Mouse (Mus musculus): ENCODE data around the gene Snn. TPM values are rescaled to one million over a fixed set of nuclear protein-coding genes. Genes with fewer than 3 reads are reported as not detected.

Snn gene
- polyA plus RNA-seq, 1 experiment from 2014 or later: 49.9 TPM

GRCm38 (mm10) chr16:11054871-11055270 is 5.9 kb upstream of the Snn start:
- H3K36me3 ChIP-seq (ENCODE audit: control insufficient read depth, insufficient read depth, low read length): no peaks in the 10 kb centered on the region
- no peak overlapping the region for H3K4me3 ChIP-seq (ENCODE audit: low read depth, low read length)
- H3K4me1 ChIP-seq (ENCODE audit: control insufficient read depth, insufficient read depth, low read length): no peaks in the 10 kb centered on the region
- H3K27me3 ChIP-seq (ENCODE audit: control insufficient read depth, insufficient read depth, low read length): no peaks in the 10 kb centered on the region
- no peaks in the 10 kb centered on the region for H3K9me3 ChIP-seq (ENCODE audit: control insufficient read depth, low read depth, low read length)
- H3K4me2 ChIP-seq (replicated peaks; ENCODE audit: low read depth, low read length): no peak overlapping the region
- ATAC-seq (ENCODE audit: insufficient number of reproducible peaks, insufficient read depth, low FRiP score, low read depth): no peak
- H3K27ac ChIP-seq (ENCODE audit: low read length): no peak overlapping the region
- no peak overlapping the region for H3K9ac ChIP-seq (replicated peaks; ENCODE audit: low read depth, low read length)
- 87% methylated on average over 6 of the region's 6 CpGs for WGBS

GRCm38 (mm10) chr16:11055916-11056315 is 4.8 kb upstream of the Snn start:
- no peaks in the 10 kb centered on the region for H3K4me1 ChIP-seq (ENCODE audit: control insufficient read depth, insufficient read depth, low read length)
- no peak overlapping the region for H3K27ac ChIP-seq (ENCODE audit: low read length)
- no peak for ATAC-seq (ENCODE audit: insufficient number of reproducible peaks, insufficient read depth, low FRiP score, low read depth)
- H3K27me3 ChIP-seq (ENCODE audit: control insufficient read depth, insufficient read depth, low read length): no peaks in the 10 kb centered on the region
- H3K9ac ChIP-seq (replicated peaks; ENCODE audit: low read depth, low read length): no peak overlapping the region
- no peak overlapping the region for H3K4me3 ChIP-seq (ENCODE audit: low read depth, low read length)
- no peaks in the 10 kb centered on the region for H3K9me3 ChIP-seq (ENCODE audit: control insufficient read depth, low read depth, low read length)
- 70% methylated on average over 5 of the region's 5 CpGs for WGBS
- H3K36me3 ChIP-seq (ENCODE audit: control insufficient read depth, insufficient read depth, low read length): no peaks in the 10 kb centered on the region
- no peak overlapping the region for H3K4me2 ChIP-seq (replicated peaks; ENCODE audit: low read depth, low read length)

DNA sequence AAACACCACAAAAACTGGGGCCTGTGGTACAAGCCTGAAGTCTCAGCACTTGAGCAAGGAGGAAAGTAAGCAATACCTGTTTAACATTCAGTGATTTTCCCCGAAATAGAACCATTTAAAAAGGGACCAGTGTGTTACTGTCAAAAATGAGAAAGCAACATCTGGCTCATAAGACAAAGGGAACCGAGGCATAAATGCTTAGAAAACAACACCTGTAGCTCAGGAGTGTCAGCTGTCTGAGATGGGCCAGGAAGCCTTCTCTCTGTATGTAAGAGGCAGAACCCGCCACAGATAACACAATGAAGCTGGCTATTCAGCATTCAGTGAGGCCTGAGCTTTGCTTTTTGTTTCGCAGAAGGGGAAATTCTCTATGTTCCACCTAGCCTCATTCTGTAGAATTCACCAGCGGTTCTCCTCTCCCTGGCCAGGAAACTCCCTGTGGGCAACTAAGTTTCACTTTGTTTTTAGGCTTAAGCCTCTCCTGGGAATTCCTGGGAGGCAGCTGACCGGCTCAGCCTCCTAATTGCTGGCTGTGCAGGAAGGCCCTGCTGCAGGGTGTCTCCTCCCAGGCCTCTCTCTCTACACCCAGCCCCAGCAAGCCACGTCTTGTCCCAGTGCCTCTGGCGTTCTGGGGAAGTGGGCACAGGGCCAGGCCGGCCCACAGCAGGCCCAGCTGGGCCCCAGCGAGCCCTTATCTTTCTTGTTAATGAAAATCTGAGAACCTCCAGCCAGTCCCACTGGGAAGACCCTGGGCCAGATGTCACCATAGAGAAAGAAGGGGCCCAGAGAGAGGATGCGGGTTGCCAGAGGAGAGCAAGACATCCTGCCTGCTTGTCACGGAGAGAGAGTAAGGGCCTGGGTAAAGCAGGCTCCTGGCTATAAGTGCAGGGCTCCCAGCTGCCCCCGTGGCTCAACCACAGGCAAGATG is 2.3 kb downstream of the Snn start:
- Histone ChIP-seq H3K4me3 (ENCODE audit: low read depth, low read length) (no peak overlapping the region), H3K27ac (ENCODE audit: low read length) (peak overlapping the region; percentile 91), H3K9ac (replicated peaks; ENCODE audit: low read depth, low read length) (no peak overlapping the region), H3K4me1 (ENCODE audit: control insufficient read depth, insufficient read depth, low read length) (peaks cover 26% of the 10 kb centered on the region), H3K9me3 (ENCODE audit: control insufficient read depth, low read depth, low read length) (no peaks in the 10 kb centered on the region), H3K4me2 (replicated peaks; ENCODE audit: low read depth, low read length) (no peak overlapping the region; the same call in 1 of the 2 replicates), H3K27me3 (ENCODE audit: control insufficient read depth, insufficient read depth, low read length) (no peaks in the 10 kb centered on the region), H3K36me3 (ENCODE audit: control insufficient read depth, insufficient read depth, low read length) (no peaks in the 10 kb centered on the region)
- 30% methylated on average over 13 of the region's 13 CpGs for WGBS
- ATAC-seq (ENCODE audit: insufficient number of reproducible peaks, insufficient read depth, low FRiP score, low read depth): peak; percentile 61; the same call in 1 of the 2 replicates

DNA sequence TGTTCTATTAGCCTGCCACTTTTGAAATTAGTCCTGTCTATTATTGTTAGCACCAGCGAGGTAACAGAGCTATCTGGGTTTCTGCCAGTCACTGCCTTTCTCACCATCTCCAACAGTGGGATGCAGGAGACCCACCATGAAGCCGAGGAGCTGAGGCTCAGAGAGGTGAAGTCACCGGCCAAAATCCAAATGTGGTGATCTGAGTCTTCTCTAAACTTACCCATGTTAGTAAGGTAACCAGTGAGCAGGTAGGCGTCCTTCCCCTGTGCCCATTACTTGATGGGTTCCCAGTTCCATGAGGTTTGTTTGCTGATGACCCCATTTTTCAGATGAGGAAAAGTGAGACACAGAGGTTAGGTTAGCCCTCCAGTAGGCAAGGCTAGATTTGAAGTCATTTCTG is 3.6 kb downstream of the Snn start:
- no peak overlapping the region for H3K27ac ChIP-seq (ENCODE audit: low read length)
- H3K9me3 ChIP-seq (ENCODE audit: control insufficient read depth, low read depth, low read length): no peaks in the 10 kb centered on the region
- H3K36me3 ChIP-seq (ENCODE audit: control insufficient read depth, insufficient read depth, low read length): no peaks in the 10 kb centered on the region
- WGBS: 94% methylated on average over 4 of the region's 4 CpGs
- no peak for ATAC-seq (ENCODE audit: insufficient number of reproducible peaks, insufficient read depth, low FRiP score, low read depth)
- peaks cover 39% of the 10 kb centered on the region for H3K4me1 ChIP-seq (ENCODE audit: control insufficient read depth, insufficient read depth, low read length)
- no peak overlapping the region for H3K9ac ChIP-seq (replicated peaks; ENCODE audit: low read depth, low read length)
- H3K27me3 ChIP-seq (ENCODE audit: control insufficient read depth, insufficient read depth, low read length): no peaks in the 10 kb centered on the region
- H3K4me3 ChIP-seq (ENCODE audit: low read depth, low read length): no peak overlapping the region
- no peak overlapping the region for H3K4me2 ChIP-seq (replicated peaks; ENCODE audit: low read depth, low read length)

DNA sequence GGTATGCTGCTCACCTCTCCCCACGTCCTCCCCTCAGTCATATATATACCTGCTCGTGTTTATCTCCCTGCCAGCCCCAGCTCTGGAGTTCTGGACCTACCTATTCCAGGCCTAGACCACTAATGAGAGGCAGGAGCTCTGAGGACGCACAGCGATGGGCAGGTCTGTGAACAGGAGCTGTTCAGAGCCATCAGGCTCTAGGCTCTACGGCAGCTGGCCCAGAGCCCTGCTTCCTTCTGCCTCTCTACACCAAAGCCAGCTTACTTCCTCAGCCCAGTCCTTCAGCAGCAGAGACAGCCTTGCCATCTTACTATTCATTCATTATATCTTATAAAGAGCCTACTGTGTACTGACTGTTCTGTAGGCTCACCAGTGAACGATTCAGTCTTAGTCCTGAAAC is 4.0 kb downstream of the Snn start:
- WGBS: 92% methylated on average over 6 of the region's 6 CpGs
- ATAC-seq (ENCODE audit: insufficient number of reproducible peaks, insufficient read depth, low FRiP score, low read depth): no peak
- Histone ChIP-seq H3K4me3 (ENCODE audit: low read depth, low read length) (no peak overlapping the region), H3K4me1 (ENCODE audit: control insufficient read depth, insufficient read depth, low read length) (peaks cover 43% of the 10 kb centered on the region), H3K27ac (ENCODE audit: low read length) (no peak overlapping the region), H3K4me2 (replicated peaks; ENCODE audit: low read depth, low read length) (no peak overlapping the region), H3K9ac (replicated peaks; ENCODE audit: low read depth, low read length) (no peak overlapping the region), H3K9me3 (ENCODE audit: control insufficient read depth, low read depth, low read length) (no peaks in the 10 kb centered on the region), H3K36me3 (ENCODE audit: control insufficient read depth, insufficient read depth, low read length) (no peaks in the 10 kb centered on the region), H3K27me3 (ENCODE audit: control insufficient read depth, insufficient read depth, low read length) (no peaks in the 10 kb centered on the region)

DNA sequence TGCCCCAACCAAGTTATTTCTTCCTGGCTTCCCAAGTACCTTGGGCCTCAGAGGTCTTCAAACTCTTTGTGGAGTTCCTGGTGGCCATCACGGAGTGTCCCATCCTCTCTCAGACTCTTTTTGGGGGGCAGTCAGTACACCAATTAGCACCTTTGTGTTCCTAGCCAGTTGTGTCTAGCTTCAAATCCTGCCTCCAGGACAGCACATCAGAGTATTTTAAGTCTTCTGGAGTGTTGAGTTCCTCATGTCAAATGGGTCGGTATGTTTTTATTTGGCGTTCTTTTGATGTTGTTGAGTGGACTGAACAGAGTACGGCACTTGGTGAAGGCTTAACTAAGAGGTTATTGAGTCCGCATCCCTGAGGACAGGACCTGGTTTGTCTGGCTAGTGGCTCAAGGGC is 4.7 kb downstream of the Snn start:
- peak overlapping the region; percentile 48 for H3K4me2 ChIP-seq (replicated peaks; ENCODE audit: low read depth, low read length)
- H3K4me3 ChIP-seq (ENCODE audit: low read depth, low read length): peak overlapping the region; percentile 91; the same call in 1 of the 2 replicates
- peak overlapping the region; percentile 39; the same call in 1 of the 2 replicates for H3K27ac ChIP-seq (ENCODE audit: low read length)
- H3K4me1 ChIP-seq (ENCODE audit: control insufficient read depth, insufficient read depth, low read length): peaks cover 45% of the 10 kb centered on the region
- no peaks in the 10 kb centered on the region for H3K9me3 ChIP-seq (ENCODE audit: control insufficient read depth, low read depth, low read length)
- no peak overlapping the region for H3K9ac ChIP-seq (replicated peaks; ENCODE audit: low read depth, low read length)
- WGBS: 59% methylated on average over 5 of the region's 5 CpGs
- H3K27me3 ChIP-seq (ENCODE audit: control insufficient read depth, insufficient read depth, low read length): no peaks in the 10 kb centered on the region
- no peaks in the 10 kb centered on the region for H3K36me3 ChIP-seq (ENCODE audit: control insufficient read depth, insufficient read depth, low read length)
- ATAC-seq (ENCODE audit: insufficient number of reproducible peaks, insufficient read depth, low FRiP score, low read depth): no peak

DNA sequence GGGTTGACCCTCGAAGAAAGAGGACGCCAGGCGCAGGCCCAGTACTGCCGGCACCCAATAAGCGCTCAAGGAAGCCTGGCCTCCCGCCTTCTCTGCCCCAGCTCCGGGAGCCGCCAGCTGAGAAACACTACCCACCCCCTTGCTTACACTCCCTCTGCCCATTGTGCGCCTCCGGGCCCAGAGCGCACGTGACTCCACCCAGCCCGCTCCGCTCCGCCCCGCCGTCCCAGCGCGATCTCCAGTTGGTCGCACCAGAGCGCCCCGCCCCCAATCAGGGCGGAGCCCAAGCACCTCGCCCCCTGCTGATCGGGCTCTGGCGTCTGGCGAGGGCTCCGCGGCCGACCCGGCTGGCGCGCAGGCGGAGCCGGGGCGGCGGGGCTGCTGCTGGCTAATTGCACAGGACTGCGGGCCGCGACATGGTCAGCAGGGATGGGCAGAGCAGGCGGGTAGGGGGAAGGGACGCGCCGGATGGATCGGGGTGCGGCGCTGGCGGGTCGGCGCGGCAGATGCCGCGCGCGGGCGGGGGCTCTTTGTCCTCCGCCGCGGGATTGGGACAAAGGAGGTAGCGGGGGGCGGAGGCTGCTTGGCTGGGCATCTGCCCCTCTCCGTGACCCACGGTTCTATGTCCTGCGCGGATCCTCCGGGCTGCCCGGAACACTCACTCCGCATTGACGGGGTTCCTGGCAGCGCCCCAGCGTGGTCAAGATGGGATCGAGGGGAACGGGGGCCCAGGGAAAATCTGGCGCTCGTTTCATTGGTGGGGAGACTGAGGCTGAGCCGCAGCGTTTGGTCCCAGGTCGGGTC is 5.5 kb downstream of the Snn start, which contains the start of gene Litaf:
Gene Litaf (minus strand): TSS at position 129 of the 804 bp plus-strand sequence.
- Histone ChIP-seq H3K36me3 (ENCODE audit: control insufficient read depth, insufficient read depth, low read length) (no peaks in the 10 kb centered on the region), H3K9ac (replicated peaks; ENCODE audit: low read depth, low read length) (peak within 1 kb of the TSS; percentile 89), H3K9me3 (ENCODE audit: control insufficient read depth, low read depth, low read length) (no peaks in the 10 kb centered on the region), H3K27ac (ENCODE audit: low read length) (peak within 1 kb of the TSS; percentile 94), H3K27me3 (ENCODE audit: control insufficient read depth, insufficient read depth, low read length) (no peaks in the 10 kb centered on the region), H3K4me1 (ENCODE audit: control insufficient read depth, insufficient read depth, low read length) (peaks cover 45% of the 10 kb centered on the region), H3K4me3 (ENCODE audit: low read depth, low read length) (peak within 1 kb of the TSS; percentile 91), H3K4me2 (replicated peaks; ENCODE audit: low read depth, low read length) (peak within 1 kb of the TSS; percentile 82)
- ATAC-seq (ENCODE audit: insufficient number of reproducible peaks, insufficient read depth, low FRiP score, low read depth): peak; percentile 97
- under 1% methylated on average over 78 of the region's 78 CpGs for WGBS

DNA sequence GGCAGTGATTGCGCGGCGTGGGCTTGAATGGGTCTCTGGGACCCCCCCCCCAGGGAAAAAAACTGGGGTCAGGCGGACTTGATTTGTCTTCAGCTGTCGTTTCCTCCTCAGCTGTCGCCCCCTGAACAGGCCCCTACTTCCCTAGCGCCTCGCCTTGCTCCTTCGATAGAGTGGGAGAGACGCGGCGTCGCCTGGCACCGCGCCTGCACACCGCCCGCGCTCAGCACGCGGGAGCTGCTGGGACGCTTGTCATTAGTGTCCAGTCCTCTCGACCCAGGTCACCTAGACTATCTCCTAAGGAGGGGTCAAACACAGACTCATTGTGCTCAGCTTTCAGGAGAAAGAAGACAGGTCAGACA is 6.1 kb downstream of the Snn start:
- H3K27ac ChIP-seq (ENCODE audit: low read length): peak overlapping the region; percentile 94
- peaks cover 45% of the 10 kb centered on the region for H3K4me1 ChIP-seq (ENCODE audit: control insufficient read depth, insufficient read depth, low read length)
- peak overlapping the region; percentile 82 for H3K4me2 ChIP-seq (replicated peaks; ENCODE audit: low read depth, low read length)
- H3K9me3 ChIP-seq (ENCODE audit: control insufficient read depth, low read depth, low read length): no peaks in the 10 kb centered on the region
- ATAC-seq (ENCODE audit: insufficient number of reproducible peaks, insufficient read depth, low FRiP score, low read depth): 0 out of 2 replicates have a peak, but pooled peaks have one; percentile 17
- peaks cover 4% of the 10 kb centered on the region for H3K36me3 ChIP-seq (ENCODE audit: control insufficient read depth, insufficient read depth, low read length)
- WGBS: under 1% methylated on average over 22 of the region's 22 CpGs
- H3K4me3 ChIP-seq (ENCODE audit: low read depth, low read length): peak overlapping the region; percentile 91
- peak overlapping the region; percentile 89 for H3K9ac ChIP-seq (replicated peaks; ENCODE audit: low read depth, low read length)
- no peaks in the 10 kb centered on the region for H3K27me3 ChIP-seq (ENCODE audit: control insufficient read depth, insufficient read depth, low read length)

All from stomach, embryonic 14.5 days (tissue).